Mouse (Mus musculus): ENCODE measurements around the gene Sorcs3. TPM values are rescaled to one million over a fixed set of nuclear protein-coding genes. Genes with fewer than 3 reads are reported as not detected.

Gene Sorcs3
- polyA plus RNA-seq, 1 experiment from 2014 or later, result 0.76 TPM

GRCm38 (mm10) chr19:48343442-48343841 lies 137.6 kb downstream of the Sorcs3 start:
- 28% methylated on average over 7 of the region's 7 CpGs for WGBS
- Histone ChIP-seq H3K27ac (replicated peaks) (no peak overlapping the region), H3K27me3 (replicated peaks; ENCODE audit: low read depth, poor library complexity, severe bottlenecking) (no peaks in the 10 kb centered on the region), H3K36me3 (replicated peaks) (no peaks in the 10 kb centered on the region), H3K9me3 (no peaks in the 10 kb centered on the region), H3K4me3 (no peak overlapping the region), H3K4me1 (peaks cover 23% of the 10 kb centered on the region)
- no peak for DNase-seq (ENCODE audit: low spot score)

- no peak for DNase-seq (ENCODE audit: low spot score)
- H3K27me3 ChIP-seq (replicated peaks; ENCODE audit: low read depth, poor library complexity, severe bottlenecking), result no peaks in the 10 kb centered on the region
- no peak overlapping the region for H3K4me3 ChIP-seq
- H3K4me1 ChIP-seq, result peaks cover 19% of the 10 kb centered on the region
- WGBS, result 80% methylated on average over 5 of the region's 5 CpGs
- no peaks in the 10 kb centered on the region for H3K9me3 ChIP-seq
- H3K27ac ChIP-seq (replicated peaks), result no peak overlapping the region
- no peaks in the 10 kb centered on the region for H3K36me3 ChIP-seq (replicated peaks)
Observed at GRCm38 (mm10) chr19:48347116-48347515, 141.3 kb downstream of the Sorcs3 start.

GRCm38 (mm10) chr19:48356806-48357205 lies 151.0 kb downstream of the Sorcs3 start:
- 64% methylated on average over 2 of the region's 2 CpGs for WGBS
- DNase-seq (ENCODE audit: low spot score), result no peak
- no peak overlapping the region for H3K4me3 ChIP-seq
- no peak overlapping the region for H3K27ac ChIP-seq (replicated peaks)
- H3K36me3 ChIP-seq (replicated peaks), result no peaks in the 10 kb centered on the region
- H3K27me3 ChIP-seq (replicated peaks; ENCODE audit: low read depth, poor library complexity, severe bottlenecking), result no peaks in the 10 kb centered on the region
- H3K9me3 ChIP-seq, result no peaks in the 10 kb centered on the region
- no peaks in the 10 kb centered on the region for H3K4me1 ChIP-seq

- Histone ChIP-seq H3K4me3 (no peak overlapping the region), H3K27ac (replicated peaks) (no peak overlapping the region), H3K9me3 (no peaks in the 10 kb centered on the region), H3K4me1 (no peaks in the 10 kb centered on the region), H3K36me3 (replicated peaks) (no peaks in the 10 kb centered on the region), H3K27me3 (replicated peaks; ENCODE audit: low read depth, poor library complexity, severe bottlenecking) (no peaks in the 10 kb centered on the region)
- 83% methylated on average over 2 of the region's 2 CpGs for WGBS
- DNase-seq (ENCODE audit: low spot score), result no peak
Observed at GRCm38 (mm10) chr19:48362167-48362566, 156.3 kb downstream of the Sorcs3 start.

- Histone ChIP-seq H3K27ac (replicated peaks) (no peak overlapping the region), H3K27me3 (replicated peaks; ENCODE audit: low read depth, poor library complexity, severe bottlenecking) (no peaks in the 10 kb centered on the region), H3K4me1 (peaks cover 9% of the 10 kb centered on the region; the same call in 1 of the 2 replicates), H3K9me3 (no peaks in the 10 kb centered on the region), H3K36me3 (replicated peaks) (no peaks in the 10 kb centered on the region), H3K4me3 (no peak overlapping the region)
- peak; percentile 44 for DNase-seq (ENCODE audit: low spot score)
- 31% methylated on average over 10 of the region's 10 CpGs for WGBS
Observed at GRCm38 (mm10) chr19:48368056-48368455, 162.2 kb downstream of the Sorcs3 start.

- no peak overlapping the region for H3K4me3 ChIP-seq
- DNase-seq (ENCODE audit: low spot score), result no peak
- no peaks in the 10 kb centered on the region for H3K27me3 ChIP-seq (replicated peaks; ENCODE audit: low read depth, poor library complexity, severe bottlenecking)
- H3K36me3 ChIP-seq (replicated peaks), result no peaks in the 10 kb centered on the region
- H3K4me1 ChIP-seq, result peaks cover 9% of the 10 kb centered on the region; the same call in 1 of the 2 replicates
- H3K27ac ChIP-seq (replicated peaks), result no peak overlapping the region
- H3K9me3 ChIP-seq, result no peaks in the 10 kb centered on the region
- 87% methylated on average over 9 of the region's 9 CpGs for WGBS
Observed at GRCm38 (mm10) chr19:48371787-48372186, 166.0 kb downstream of the Sorcs3 start.

- Histone ChIP-seq H3K9me3 (no peaks in the 10 kb centered on the region), H3K4me1 (no peaks in the 10 kb centered on the region), H3K36me3 (replicated peaks) (no peaks in the 10 kb centered on the region), H3K4me3 (no peak overlapping the region), H3K27me3 (replicated peaks; ENCODE audit: low read depth, poor library complexity, severe bottlenecking) (no peaks in the 10 kb centered on the region), H3K27ac (replicated peaks) (no peak overlapping the region)
- no peak for DNase-seq (ENCODE audit: low spot score)
- 82% methylated on average over 11 of the region's 11 CpGs for WGBS
Observed at GRCm38 (mm10) chr19:48378006-48378540, 172.2 kb downstream of the Sorcs3 start.

GRCm38 (mm10) chr19:48391551-48391950 lies 185.7 kb downstream of the Sorcs3 start:
- H3K4me3 ChIP-seq, result no peak overlapping the region
- no peak overlapping the region for H3K27ac ChIP-seq (replicated peaks)
- no peaks in the 10 kb centered on the region for H3K4me1 ChIP-seq
- H3K27me3 ChIP-seq (replicated peaks; ENCODE audit: low read depth, poor library complexity, severe bottlenecking), result no peaks in the 10 kb centered on the region
- no peaks in the 10 kb centered on the region for H3K36me3 ChIP-seq (replicated peaks)
- H3K9me3 ChIP-seq, result no peaks in the 10 kb centered on the region
- WGBS, result 80% methylated on average over 1 of the region's 1 CpGs
- no peak for DNase-seq (ENCODE audit: low spot score)

GRCm38 (mm10) chr19:48404774-48405495 lies 199.1 kb downstream of the Sorcs3 start:
- Histone ChIP-seq H3K9me3 (no peaks in the 10 kb centered on the region), H3K27me3 (replicated peaks; ENCODE audit: low read depth, poor library complexity, severe bottlenecking) (no peaks in the 10 kb centered on the region), H3K4me3 (no peak overlapping the region), H3K4me1 (no peaks in the 10 kb centered on the region), H3K36me3 (replicated peaks) (no peaks in the 10 kb centered on the region), H3K27ac (replicated peaks) (no peak overlapping the region)
- WGBS, result 71% methylated on average over 7 of the region's 7 CpGs
- no peak for DNase-seq (ENCODE audit: low spot score)

GRCm38 (mm10) chr19:48408221-48408620 lies 202.4 kb downstream of the Sorcs3 start:
- Histone ChIP-seq H3K27ac (replicated peaks) (no peak overlapping the region), H3K36me3 (replicated peaks) (no peaks in the 10 kb centered on the region), H3K9me3 (no peaks in the 10 kb centered on the region), H3K4me1 (no peaks in the 10 kb centered on the region), H3K4me3 (no peak overlapping the region), H3K27me3 (replicated peaks; ENCODE audit: low read depth, poor library complexity, severe bottlenecking) (no peaks in the 10 kb centered on the region)
- DNase-seq (ENCODE audit: low spot score), result no peak
- WGBS, result 73% methylated on average over 4 of the region's 4 CpGs

- Histone ChIP-seq H3K4me1 (no peaks in the 10 kb centered on the region), H3K4me3 (no peak overlapping the region), H3K36me3 (replicated peaks) (no peaks in the 10 kb centered on the region), H3K27ac (replicated peaks) (no peak overlapping the region), H3K27me3 (replicated peaks; ENCODE audit: low read depth, poor library complexity, severe bottlenecking) (no peaks in the 10 kb centered on the region), H3K9me3 (no peaks in the 10 kb centered on the region)
- DNase-seq (ENCODE audit: low spot score), result no peak
- 42% methylated on average over 2 of the region's 2 CpGs for WGBS
Observed at GRCm38 (mm10) chr19:48411332-48411731, 205.5 kb downstream of the Sorcs3 start.

- Histone ChIP-seq H3K4me3 (no peak overlapping the region), H3K27me3 (replicated peaks; ENCODE audit: low read depth, poor library complexity, severe bottlenecking) (no peaks in the 10 kb centered on the region), H3K27ac (replicated peaks) (no peak overlapping the region), H3K36me3 (replicated peaks) (no peaks in the 10 kb centered on the region), H3K4me1 (no peaks in the 10 kb centered on the region), H3K9me3 (no peaks in the 10 kb centered on the region)
- WGBS, result 59% methylated on average over 2 of the region's 2 CpGs
- peak; percentile 33 for DNase-seq (ENCODE audit: low spot score)
Observed at GRCm38 (mm10) chr19:48413836-48414235, 208.0 kb downstream of the Sorcs3 start.

- H3K27ac ChIP-seq (replicated peaks), result no peak overlapping the region
- no peaks in the 10 kb centered on the region for H3K27me3 ChIP-seq (replicated peaks; ENCODE audit: low read depth, poor library complexity, severe bottlenecking)
- no peaks in the 10 kb centered on the region for H3K36me3 ChIP-seq (replicated peaks)
- DNase-seq (ENCODE audit: low spot score), result no peak
- no peaks in the 10 kb centered on the region for H3K4me1 ChIP-seq
- 84% methylated on average over 3 of the region's 3 CpGs for WGBS
- no peak overlapping the region for H3K4me3 ChIP-seq
- H3K9me3 ChIP-seq, result no peaks in the 10 kb centered on the region
Observed at GRCm38 (mm10) chr19:48418356-48418755, 212.5 kb downstream of the Sorcs3 start.
